Mouse (Mus musculus): ENCODE results near the gene Yipf1. TPM values are rescaled to one million over a fixed set of nuclear protein-coding genes. Genes with fewer than 3 reads are reported as not detected.

Gene Yipf1
- polyA plus RNA-seq, 1 experiment: 67.6 TPM

GRCm38 (mm10) chr4:107388291-107388690 lies 74.1 kb downstream of the Yipf1 start:
- no peak for TF ChIP-seq CTCF (conservative IDR thresholded peaks at IDR 0.05; ENCODE audit: insufficient read depth, insufficient read length, low read depth, low read length)
- no peak for TF ChIP-seq POLR2A (IDR thresholded peaks at IDR 0.05; ENCODE audit: low read depth, low read length)
- Histone ChIP-seq H3K4me3 (ENCODE audit: insufficient read depth, low read depth, low read length) (no peak overlapping the region), H3K27me3 (replicated peaks; ENCODE audit: control insufficient read depth, insufficient read depth, low read length) (no peaks in the 10 kb centered on the region), H3K36me3 (ENCODE audit: control insufficient read depth, insufficient read depth, low read length) (no peaks in the 10 kb centered on the region), H3K4me1 (ENCODE audit: control insufficient read depth, insufficient read depth, low read length) (peaks cover 2% of the 10 kb centered on the region; the same call in 1 of the 2 replicates), H3K27ac (ENCODE audit: insufficient read depth, low read depth, low read length) (no peak overlapping the region)
- DNase-seq: peak; percentile 82
- WGBS: 64% methylated on average over 2 of the region's 2 CpGs

- Histone ChIP-seq H3K27ac (ENCODE audit: insufficient read depth, low read depth, low read length) (no peak overlapping the region), H3K4me3 (ENCODE audit: insufficient read depth, low read depth, low read length) (no peak overlapping the region), H3K36me3 (ENCODE audit: control insufficient read depth, insufficient read depth, low read length) (no peaks in the 10 kb centered on the region), H3K4me1 (ENCODE audit: control insufficient read depth, insufficient read depth, low read length) (peaks cover 2% of the 10 kb centered on the region; the same call in 1 of the 2 replicates), H3K27me3 (replicated peaks; ENCODE audit: control insufficient read depth, insufficient read depth, low read length) (no peaks in the 10 kb centered on the region)
- 98% methylated on average over 3 of the region's 3 CpGs for WGBS
- no peak for TF ChIP-seq CTCF (conservative IDR thresholded peaks at IDR 0.05; ENCODE audit: insufficient read depth, insufficient read length, low read depth, low read length)
- TF ChIP-seq POLR2A (IDR thresholded peaks at IDR 0.05; ENCODE audit: low read depth, low read length): no peak
- DNase-seq: no peak
These were observed 75.2 kb downstream of the Yipf1 start for GRCm38 (mm10) chr4:107389345-107389744.

DNA sequence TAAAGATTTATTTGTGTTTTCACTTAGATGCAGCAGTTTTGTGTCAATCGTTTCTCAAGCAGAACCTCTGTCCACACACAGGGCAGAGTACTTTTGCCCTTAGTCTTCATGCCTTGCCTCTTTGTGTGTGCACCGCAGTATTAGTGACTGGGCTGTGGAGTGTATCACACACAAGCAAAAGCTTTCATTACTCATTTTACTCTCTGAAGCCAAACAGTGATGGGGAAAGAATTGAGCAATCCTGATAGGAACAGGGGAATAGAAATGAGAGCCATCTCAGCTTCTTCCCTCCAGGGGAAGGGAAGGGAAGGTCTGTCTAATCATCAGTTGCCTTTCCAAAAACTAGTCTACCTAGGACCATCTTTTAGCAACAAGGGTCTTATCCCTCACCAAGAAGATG lies 79.6 kb downstream of the Yipf1 start:
- WGBS: 63% methylated on average over 2 of the region's 2 CpGs
- H3K27me3 ChIP-seq (replicated peaks; ENCODE audit: control insufficient read depth, insufficient read depth, low read length): no peaks in the 10 kb centered on the region
- H3K27ac ChIP-seq (ENCODE audit: insufficient read depth, low read depth, low read length): no peak overlapping the region
- H3K4me1 ChIP-seq (ENCODE audit: control insufficient read depth, insufficient read depth, low read length): no peaks in the 10 kb centered on the region; the same call in 1 of the 2 replicates
- no peak overlapping the region for H3K4me3 ChIP-seq (ENCODE audit: insufficient read depth, low read depth, low read length)
- no peak for TF ChIP-seq CTCF (conservative IDR thresholded peaks at IDR 0.05; ENCODE audit: insufficient read depth, insufficient read length, low read depth, low read length)
- no peak for TF ChIP-seq POLR2A (IDR thresholded peaks at IDR 0.05; ENCODE audit: low read depth, low read length)
- no peak for DNase-seq
- H3K36me3 ChIP-seq (ENCODE audit: control insufficient read depth, insufficient read depth, low read length): no peaks in the 10 kb centered on the region

Other genes with a start within 250 kb of the Yipf1 start
- 111 and 118 TPM in 2 replicates for gene Mrpl37, start 247.5 kb upstream of the Yipf1 start, polyA plus RNA-seq (2012; rRNA removed)
- gene Cyb5rl, start 247.4 kb upstream of the Yipf1 start, polyA plus RNA-seq (2012; rRNA removed): 19.0 and 21.7 TPM in 2 replicates
- gene Cdcp2, start 217.5 kb upstream of the Yipf1 start, polyA plus RNA-seq (2012; rRNA removed): 0.05 TPM in 1 of 2 replicates, not detected in the other
- gene Tmem59, start 136.0 kb upstream of the Yipf1 start, polyA plus RNA-seq (2012; rRNA removed): 447 and 474 TPM in 2 replicates
- gene Tceanc2, start 135.2 kb upstream of the Yipf1 start, polyA plus RNA-seq (2012; rRNA removed): 8.9 and 10.0 TPM in 2 replicates
- not detected in 2 replicates for gene Ldlrad1, start 105.2 kb upstream of the Yipf1 start, polyA plus RNA-seq (2012; rRNA removed)
- 10.5 and 11.7 TPM in 2 replicates for gene Lrrc42, start 60.8 kb upstream of the Yipf1 start, polyA plus RNA-seq (2012; rRNA removed)
- gene Hspb11, start 60.8 kb upstream of the Yipf1 start, polyA plus RNA-seq (2012; rRNA removed): 4.2 and 7.1 TPM in 2 replicates
- gene Dio1, start 7.2 kb upstream of the Yipf1 start, polyA plus RNA-seq (2012; rRNA removed): 70.0 and 72.9 TPM in 2 replicates
- gene Ndc1, start 53.4 kb downstream of the Yipf1 start, polyA plus RNA-seq (2012; rRNA removed): 11.3 and 16.1 TPM in 2 replicates
- 15.2 and 19.7 TPM in 2 replicates for gene Glis1, start 120.2 kb downstream of the Yipf1 start, polyA plus RNA-seq (2012; rRNA removed)

Measured in kidney, adult 2 months (tissue).